Mouse (Mus musculus): ENCODE measurements around the gene Ripor3. TPM values are rescaled to one million over a fixed set of nuclear protein-coding genes. Genes with fewer than 3 reads are reported as not detected.

Gene Ripor3
- polyA plus RNA-seq, 1 experiment from 2014 or later = 1.4 TPM

DNA sequence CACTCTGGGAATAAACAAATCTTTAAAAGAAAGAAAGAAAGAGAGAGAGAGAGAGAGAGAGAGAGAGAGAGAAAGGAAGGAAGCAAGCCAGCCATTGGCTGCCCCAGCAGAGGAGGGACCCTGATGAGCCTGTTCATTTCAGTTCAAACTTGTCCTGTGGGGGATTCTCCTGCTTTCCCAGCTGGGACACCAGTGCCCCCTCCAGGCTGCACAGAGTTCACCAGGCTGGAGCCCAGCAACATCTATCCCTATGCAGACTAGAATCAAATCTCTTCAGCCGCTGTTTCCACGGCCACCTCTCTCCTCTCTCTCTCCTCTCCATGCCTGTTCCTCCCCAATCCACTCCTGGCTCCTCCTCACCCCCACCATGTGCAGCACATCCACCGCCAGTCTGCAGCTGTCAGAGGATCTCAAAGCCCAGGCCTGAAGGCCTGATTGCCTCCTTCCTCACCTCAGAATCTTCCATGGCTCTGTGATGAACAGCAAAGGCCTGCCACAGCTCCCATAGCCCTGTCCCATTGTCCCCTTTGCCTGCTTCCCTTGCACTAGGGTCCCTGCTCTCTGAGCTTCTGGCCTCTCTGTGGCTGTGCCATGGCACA, 11.2 kb downstream of the Ripor3 start:
- TF ChIP-seq EP300 (IDR thresholded peaks at IDR 0.05; ENCODE audit: low read depth) (no peak), CTCF (IDR thresholded peaks at IDR 0.05; ENCODE audit: low read depth) (peak; percentile 34)
- Histone ChIP-seq H3K4me1 (ENCODE audit: insufficient read depth) (no peaks in the 10 kb centered on the region; the same call in 1 of the 2 replicates), H3K27me3 (ENCODE audit: insufficient read depth, low read length) (no peaks in the 10 kb centered on the region), H3K4me3 (ENCODE audit: low read depth, low read length) (no peak overlapping the region), H3K9me3 (ENCODE audit: low read length) (no peaks in the 10 kb centered on the region), H3K36me3 (replicated peaks; ENCODE audit: insufficient read depth, low read length) (no peaks in the 10 kb centered on the region), H3K4me2 (ENCODE audit: low read depth, low read length) (no peak overlapping the region), H3K9ac (replicated peaks) (no peak overlapping the region), H3K27ac (ENCODE audit: low read depth) (no peak overlapping the region)
- WGBS (ENCODE audit: insufficient replicate concordance) = 79% methylated on average over 3 of the region's 3 CpGs
- no peak for ATAC-seq
- no peak for DNase-seq

DNA sequence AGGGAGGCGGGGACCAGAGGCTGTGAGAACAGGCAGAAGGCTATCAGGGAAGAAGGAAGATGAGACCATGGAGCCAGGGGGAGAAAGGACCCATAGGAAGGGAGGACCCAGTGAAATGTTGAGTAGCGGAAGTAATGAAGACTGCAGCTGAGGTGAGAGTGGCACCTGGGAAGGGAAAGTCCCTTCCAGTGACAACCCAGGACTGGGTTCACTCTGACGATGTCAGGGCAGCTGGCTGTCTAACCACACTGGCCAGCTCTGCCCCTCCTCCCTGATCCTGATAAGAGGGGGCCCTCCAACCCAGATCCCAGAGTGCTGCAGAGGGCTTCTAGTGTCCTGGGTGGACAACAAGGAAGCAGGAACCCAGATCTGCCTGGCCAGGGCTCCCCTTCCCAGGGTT, 12.9 kb downstream of the Ripor3 start:
- no peak overlapping the region for H3K4me3 ChIP-seq (ENCODE audit: low read depth, low read length)
- H3K36me3 ChIP-seq (replicated peaks; ENCODE audit: insufficient read depth, low read length) = no peaks in the 10 kb centered on the region
- H3K4me1 ChIP-seq (ENCODE audit: insufficient read depth) = no peaks in the 10 kb centered on the region
- 51% methylated on average over 3 of the region's 3 CpGs for WGBS (ENCODE audit: insufficient replicate concordance)
- H3K27me3 ChIP-seq (ENCODE audit: insufficient read depth, low read length) = no peaks in the 10 kb centered on the region
- no peak overlapping the region for H3K4me2 ChIP-seq (ENCODE audit: low read depth, low read length)
- no peak for DNase-seq
- ATAC-seq = no peak
- H3K27ac ChIP-seq (ENCODE audit: low read depth) = no peak overlapping the region
- H3K9me3 ChIP-seq (ENCODE audit: low read length) = no peaks in the 10 kb centered on the region
- TF ChIP-seq CTCF (IDR thresholded peaks at IDR 0.05; ENCODE audit: low read depth) = no peak
- no peak for TF ChIP-seq EP300 (IDR thresholded peaks at IDR 0.05; ENCODE audit: low read depth)
- no peak overlapping the region for H3K9ac ChIP-seq (replicated peaks)

DNA sequence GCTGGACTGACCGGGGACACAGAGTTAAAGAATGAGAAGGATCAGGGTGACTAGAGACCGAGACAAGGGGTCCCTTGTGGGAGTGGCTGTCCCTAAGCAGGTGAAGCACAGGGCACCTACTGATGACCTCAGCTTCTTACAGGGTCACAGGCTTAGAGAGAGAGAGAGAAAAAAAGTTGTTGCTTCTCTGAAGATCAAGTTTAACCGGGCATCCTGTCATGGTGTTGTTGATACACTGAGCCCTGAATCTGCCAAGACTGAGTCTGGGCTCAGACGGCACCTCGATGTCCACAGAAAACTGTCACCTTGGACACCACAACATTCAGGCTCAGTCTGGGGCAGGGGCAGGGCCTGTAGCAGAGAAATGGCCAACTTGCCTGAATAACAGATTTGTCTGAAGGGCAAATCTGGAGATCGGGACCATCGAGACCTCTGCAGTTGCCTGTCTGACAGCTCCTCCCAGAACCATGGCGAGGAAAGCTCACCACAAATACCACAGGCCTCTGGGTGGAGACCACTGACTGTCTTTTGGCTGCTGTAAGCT, 13.7 kb downstream of the Ripor3 start:
- no peak for TF ChIP-seq EP300 (IDR thresholded peaks at IDR 0.05; ENCODE audit: low read depth)
- no peak for TF ChIP-seq CTCF (IDR thresholded peaks at IDR 0.05; ENCODE audit: low read depth)
- WGBS (ENCODE audit: insufficient replicate concordance) = 53% methylated on average over 8 of the region's 8 CpGs
- ATAC-seq (no peak), DNase-seq (no peak)
- no peak overlapping the region for H3K4me2 ChIP-seq (ENCODE audit: low read depth, low read length)
- H3K4me3 ChIP-seq (ENCODE audit: low read depth, low read length) = no peak overlapping the region
- H3K9me3 ChIP-seq (ENCODE audit: low read length) = no peaks in the 10 kb centered on the region
- H3K27ac ChIP-seq (ENCODE audit: low read depth) = no peak overlapping the region
- H3K36me3 ChIP-seq (replicated peaks; ENCODE audit: insufficient read depth, low read length) = no peaks in the 10 kb centered on the region
- H3K27me3 ChIP-seq (ENCODE audit: insufficient read depth, low read length) = no peaks in the 10 kb centered on the region
- no peak overlapping the region for H3K9ac ChIP-seq (replicated peaks)
- no peaks in the 10 kb centered on the region for H3K4me1 ChIP-seq (ENCODE audit: insufficient read depth)

DNA sequence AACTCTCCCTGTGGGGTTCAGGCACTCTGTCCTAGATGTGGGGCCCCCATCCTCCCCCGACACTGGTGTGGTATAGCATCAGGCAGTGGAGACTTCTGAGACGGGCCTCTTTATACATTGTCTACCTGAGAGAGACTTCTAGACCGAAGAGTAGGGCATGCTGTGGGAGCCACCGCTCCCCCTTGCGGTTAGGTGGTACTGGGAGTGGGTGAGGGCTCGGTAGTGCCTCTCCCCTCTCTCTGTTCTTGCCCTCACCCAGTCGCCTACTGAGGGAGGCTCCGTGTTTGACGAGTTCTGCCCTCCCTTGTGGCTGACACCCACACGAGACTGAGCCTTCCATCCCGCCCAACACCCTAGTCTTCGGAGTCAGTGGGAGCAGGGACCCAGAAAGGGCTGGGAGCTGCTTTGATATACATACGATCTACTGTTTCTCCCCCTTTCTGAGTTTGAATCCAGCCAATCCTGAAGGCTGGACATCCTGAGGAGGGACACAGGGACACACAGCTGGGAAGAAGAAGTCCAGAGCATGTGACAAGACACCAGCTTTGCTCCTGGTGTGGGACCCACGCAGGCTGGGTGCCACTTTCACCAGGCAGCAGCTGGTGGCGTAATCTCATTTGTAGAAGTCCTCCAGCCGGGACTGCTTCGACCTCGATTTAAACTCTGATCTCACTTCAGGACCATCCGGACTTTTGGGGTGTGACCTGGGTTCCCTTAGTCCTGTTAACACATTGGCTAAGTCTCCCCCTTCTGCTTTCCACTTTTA, 14.4 kb downstream of the Ripor3 start:
- Histone ChIP-seq H3K4me3 (ENCODE audit: low read depth, low read length) (no peak overlapping the region), H3K4me2 (ENCODE audit: low read depth, low read length) (no peak overlapping the region), H3K9ac (replicated peaks) (no peak overlapping the region), H3K36me3 (replicated peaks; ENCODE audit: insufficient read depth, low read length) (no peaks in the 10 kb centered on the region), H3K27me3 (ENCODE audit: insufficient read depth, low read length) (no peaks in the 10 kb centered on the region), H3K9me3 (ENCODE audit: low read length) (no peaks in the 10 kb centered on the region), H3K27ac (ENCODE audit: low read depth) (no peak overlapping the region), H3K4me1 (ENCODE audit: insufficient read depth) (no peaks in the 10 kb centered on the region)
- no peak for DNase-seq
- ATAC-seq = no peak; the same call in 1 of the 2 replicates
- TF ChIP-seq EP300 (IDR thresholded peaks at IDR 0.05; ENCODE audit: low read depth) (no peak), CTCF (IDR thresholded peaks at IDR 0.05; ENCODE audit: low read depth) (no peak)
- 55% methylated on average over 19 of the region's 19 CpGs for WGBS (ENCODE audit: insufficient replicate concordance)

DNA sequence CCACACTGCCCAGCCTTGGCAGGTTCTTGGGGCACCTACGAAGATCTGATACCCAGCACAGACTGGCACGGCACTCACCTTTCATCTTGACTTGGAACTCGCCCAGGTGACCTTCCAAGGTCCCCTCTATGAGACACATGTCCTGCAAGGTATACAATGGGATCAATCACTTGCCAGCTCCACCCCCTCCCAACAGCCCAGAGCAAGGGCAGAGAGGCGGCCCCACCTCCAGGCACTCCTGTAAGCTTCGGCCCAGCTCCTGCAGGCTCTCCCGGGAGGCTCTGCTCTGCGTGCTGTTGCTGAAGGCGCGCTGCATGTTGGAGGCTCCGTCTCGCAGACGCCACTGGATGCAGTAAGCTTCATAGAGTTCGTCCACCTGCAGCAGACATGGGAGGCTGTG, 17.2 kb downstream of the Ripor3 start:
- H3K9ac ChIP-seq (replicated peaks) = no peak overlapping the region
- ATAC-seq (peak; percentile 43), DNase-seq (no peak)
- H3K4me1 ChIP-seq (ENCODE audit: insufficient read depth) = no peaks in the 10 kb centered on the region
- no peaks in the 10 kb centered on the region for H3K9me3 ChIP-seq (ENCODE audit: low read length)
- H3K36me3 ChIP-seq (replicated peaks; ENCODE audit: insufficient read depth, low read length) = no peaks in the 10 kb centered on the region
- H3K4me3 ChIP-seq (ENCODE audit: low read depth, low read length) = no peak overlapping the region
- no peak overlapping the region for H3K27ac ChIP-seq (ENCODE audit: low read depth)
- no peaks in the 10 kb centered on the region for H3K27me3 ChIP-seq (ENCODE audit: insufficient read depth, low read length)
- no peak for TF ChIP-seq EP300 (IDR thresholded peaks at IDR 0.05; ENCODE audit: low read depth)
- no peak for TF ChIP-seq CTCF (IDR thresholded peaks at IDR 0.05; ENCODE audit: low read depth)
- H3K4me2 ChIP-seq (ENCODE audit: low read depth, low read length) = no peak overlapping the region
- WGBS (ENCODE audit: insufficient replicate concordance) = 63% methylated on average over 13 of the region's 13 CpGs

DNA sequence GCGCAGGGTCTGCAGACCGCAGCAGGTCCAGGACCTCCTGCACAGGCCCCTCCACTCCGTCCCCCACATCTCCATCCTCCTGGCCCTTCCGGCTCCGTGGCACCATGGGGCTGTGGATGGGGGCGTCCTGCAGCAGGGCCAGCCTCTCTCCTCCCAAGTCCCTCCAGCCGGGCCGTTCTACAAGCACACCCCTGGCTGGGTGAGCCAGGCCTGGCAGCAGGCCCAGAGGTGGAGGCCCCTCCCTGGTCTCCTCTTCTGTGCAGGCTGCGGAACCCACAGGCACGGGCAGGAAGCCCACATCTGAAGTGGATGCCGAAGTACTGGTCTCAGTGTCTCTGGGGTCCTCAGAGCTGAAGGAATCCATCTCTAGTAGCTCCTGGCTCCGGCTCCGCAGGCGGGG, 21.1 kb downstream of the Ripor3 start:
- Histone ChIP-seq H3K9me3 (ENCODE audit: low read length) (no peaks in the 10 kb centered on the region), H3K36me3 (replicated peaks; ENCODE audit: insufficient read depth, low read length) (no peaks in the 10 kb centered on the region), H3K9ac (replicated peaks) (no peak overlapping the region), H3K4me2 (ENCODE audit: low read depth, low read length) (no peak overlapping the region), H3K27ac (ENCODE audit: low read depth) (no peak overlapping the region), H3K4me1 (ENCODE audit: insufficient read depth) (peaks cover 4% of the 10 kb centered on the region), H3K4me3 (ENCODE audit: low read depth, low read length) (no peak overlapping the region), H3K27me3 (ENCODE audit: insufficient read depth, low read length) (0 out of 2 replicates have a peak, but pooled peaks cover 4% of the 10 kb centered on the region)
- ATAC-seq (no peak), DNase-seq (no peak)
- no peak for TF ChIP-seq CTCF (IDR thresholded peaks at IDR 0.05; ENCODE audit: low read depth)
- no peak for TF ChIP-seq EP300 (IDR thresholded peaks at IDR 0.05; ENCODE audit: low read depth)
- 70% methylated on average over 14 of the region's 14 CpGs for WGBS (ENCODE audit: insufficient replicate concordance)
